Mouse (Mus musculus) heart, adult 2 months (tissue): ENCODE results near the gene Ctla4. TPM values are rescaled to one million over a fixed set of nuclear protein-coding genes. Genes with fewer than 3 reads are reported as not detected.

Experiments used
- DNase-seq, 2 experiments: peaks; one replicate each; pipeline ENCODE4 v3.0.0; 2021
- H3K27ac ChIP-seq: fragments of 200-600 bp; 2 replicates; pipeline ENCODE4 v1.8.1; 2022
- H3K27me3 ChIP-seq: fragments of 200-500 bp; 2 replicates; pipeline ENCODE4 v1.6.1; 2012; ENCODE audit warnings: mild to moderate bottlenecking, low read length, inconsistent platforms, mixed read lengths; ENCODE audit not compliant: control insufficient read depth, insufficient read depth
- H3K36me3 ChIP-seq: fragments of 200-500 bp; 2 replicates; pipeline ENCODE4 v1.6.1; 2012; ENCODE audit warnings: low read length, inconsistent platforms; ENCODE audit not compliant: control insufficient read depth, insufficient read depth
- H3K4me1 ChIP-seq: fragments of 200-500 bp; 2 replicates; pipeline ENCODE4 v1.6.1; 2011; ENCODE audit warnings: low read length; ENCODE audit not compliant: control insufficient read depth, insufficient read depth
- H3K4me3 ChIP-seq: fragments of 200-600 bp; 2 replicates; pipeline ENCODE4 v1.8.1; 2022
- H3K79me2 ChIP-seq: fragments of 200-500 bp; replicated peaks from 2 replicates; pipeline ENCODE4 v1.6.1; 2012; ENCODE audit warnings: mild to moderate bottlenecking, inconsistent platforms, low read length, moderate library complexity, mixed read lengths; ENCODE audit not compliant: control insufficient read depth, insufficient read depth
- H3K9ac ChIP-seq: fragments of 200-500 bp; 2 replicates; pipeline ENCODE4 v1.6.1; 2012; ENCODE audit warnings: low read depth, mild to moderate bottlenecking, control low read depth, inconsistent platforms, low read length, mixed read lengths
- CTCF ChIP-seq: fragments of 200-600 bp; IDR thresholded peaks from 2 replicates; pipeline ENCODE4 v1.8.1; 2022; ENCODE audit warnings: antibody characterized with exemption, mild to moderate bottlenecking, moderate library complexity
- EP300 ChIP-seq: fragments of 200-500 bp; IDR thresholded peaks from 2 replicates; pipeline ENCODE4 v1.6.1; 2011; ENCODE audit warnings: low read depth, low read length, control low read depth; ENCODE audit not compliant: insufficient read depth
- POLR2A ChIP-seq: fragments of 200-500 bp; IDR thresholded peaks from 2 replicates; pipeline ENCODE4 v1.6.1; 2011; ENCODE audit warnings: mild to moderate bottlenecking, low read depth, low read length, control low read depth; ENCODE audit not compliant: insufficient read depth
- WGBS: fragments of 180-500 bp; shearing (Covaris S2); methylation state at CpG from one replicate; pipeline ENCODE4 v1.1.7; 2018; 5-methylcytosine and 5-hydroxymethylcytosine counted together
- intact Hi-C: fragments of 180-260 bp; cut with DNase I; formaldehyde crosslinking; loops from one replicate; pipeline ENCODE4 v1.15.1; 2025
- polyA plus RNA-seq: library from polyadenylated mRNA; depleted of rRNA; stranded (reverse); fragments of >200 nt; gene quantifications from 2 replicates; pipeline ENCODE4 v1.2.3, GENCODE M21; 2012
- total RNA-seq, 2 experiments: library from RNA; stranded (reverse); gene quantifications; 2 replicates each; pipeline ENCODE4 v1.2.3; 2021

Gene Ctla4
- total and polyA plus RNA-seq, 3 experiments, result 0.74 to 0.91 (median 0.86) TPM

GRCm38 (mm10) chr1:60904456-60904978, 17.7 kb downstream of the Ctla4 start:
- Histone ChIP-seq H3K4me1 (peaks cover 2% of the 10 kb centered on the region; the same call in 1 of the 2 replicates), H3K27me3 (no peaks in the 10 kb centered on the region), H3K27ac (no peak overlapping the region), H3K9ac (no peak overlapping the region), H3K4me3 (no peak overlapping the region), H3K79me2 (no peaks in the 10 kb centered on the region), H3K36me3 (no peaks in the 10 kb centered on the region)
- no peak for DNase-seq
- TF ChIP-seq CTCF, result no peak
- TF ChIP-seq EP300, result no peak
- no peak for TF ChIP-seq POLR2A
- intact Hi-C loops, result no loop called here
- WGBS, result 95% methylated on average over 2 of the region's 2 CpGs

- no peaks in the 10 kb centered on the region for H3K36me3 ChIP-seq
- 76% methylated on average over 3 of the region's 3 CpGs for WGBS
- H3K4me3 ChIP-seq, result no peak overlapping the region
- no peak for DNase-seq
- no peak for TF ChIP-seq CTCF
- TF ChIP-seq POLR2A, result no peak
- no peak for TF ChIP-seq EP300
- H3K9ac ChIP-seq, result no peak overlapping the region
- no peaks in the 10 kb centered on the region for H3K79me2 ChIP-seq
- H3K27me3 ChIP-seq, result no peaks in the 10 kb centered on the region
- intact Hi-C loops, result no loop called here
- H3K27ac ChIP-seq, result no peak overlapping the region
- no peaks in the 10 kb centered on the region for H3K4me1 ChIP-seq
Measured at GRCm38 (mm10) chr1:60907466-60907865, 20.7 kb downstream of the Ctla4 start.

- H3K27ac ChIP-seq, result no peak overlapping the region
- no peak for TF ChIP-seq EP300
- TF ChIP-seq POLR2A, result no peak
- TF ChIP-seq CTCF, result no peak
- intact Hi-C loops, result no loop called here
- WGBS, result 91% methylated on average over 9 of the region's 9 CpGs
- no peaks in the 10 kb centered on the region for H3K79me2 ChIP-seq
- H3K36me3 ChIP-seq, result no peaks in the 10 kb centered on the region
- H3K4me1 ChIP-seq, result no peaks in the 10 kb centered on the region
- H3K4me3 ChIP-seq, result no peak overlapping the region
- H3K9ac ChIP-seq, result no peak overlapping the region
- no peaks in the 10 kb centered on the region for H3K27me3 ChIP-seq
- DNase-seq, result no peak
Measured at GRCm38 (mm10) chr1:60908751-60909161, 22.0 kb downstream of the Ctla4 start.

DNA sequence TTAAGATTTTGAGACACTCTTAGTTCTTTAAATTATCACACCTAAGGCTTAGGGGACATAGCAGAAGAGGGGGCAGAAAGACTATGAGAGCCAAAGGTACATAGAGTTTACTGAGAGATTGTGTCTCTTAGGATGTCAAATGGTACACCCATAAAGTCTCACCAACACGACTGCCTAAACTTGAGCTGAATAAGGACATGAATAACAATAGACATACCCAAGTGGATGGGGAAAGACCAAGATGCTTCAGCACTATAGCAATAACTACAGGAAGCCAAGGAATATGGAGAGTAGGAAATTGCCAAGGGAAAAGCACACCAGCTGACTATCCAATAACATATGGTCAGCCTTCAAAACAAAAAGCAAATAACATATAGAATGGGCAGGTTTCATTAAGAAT, 22.9 kb downstream of the Ctla4 start:
- Histone ChIP-seq H3K4me3 (no peak overlapping the region), H3K4me1 (no peaks in the 10 kb centered on the region), H3K9ac (no peak overlapping the region), H3K79me2 (no peaks in the 10 kb centered on the region), H3K36me3 (no peaks in the 10 kb centered on the region), H3K27ac (no peak overlapping the region), H3K27me3 (no peaks in the 10 kb centered on the region)
- intact Hi-C loops, result no loop called here
- no peak for DNase-seq
- TF ChIP-seq POLR2A (no peak), CTCF (no peak), EP300 (no peak)
- 47% methylated on average over 1 of the region's 1 CpGs for WGBS

GRCm38 (mm10) chr1:60910796-60911195, 24.0 kb downstream of the Ctla4 start:
- no peak overlapping the region for H3K27ac ChIP-seq
- intact Hi-C loops, result no loop called here
- TF ChIP-seq POLR2A (no peak), CTCF (no peak), EP300 (no peak)

DNA sequence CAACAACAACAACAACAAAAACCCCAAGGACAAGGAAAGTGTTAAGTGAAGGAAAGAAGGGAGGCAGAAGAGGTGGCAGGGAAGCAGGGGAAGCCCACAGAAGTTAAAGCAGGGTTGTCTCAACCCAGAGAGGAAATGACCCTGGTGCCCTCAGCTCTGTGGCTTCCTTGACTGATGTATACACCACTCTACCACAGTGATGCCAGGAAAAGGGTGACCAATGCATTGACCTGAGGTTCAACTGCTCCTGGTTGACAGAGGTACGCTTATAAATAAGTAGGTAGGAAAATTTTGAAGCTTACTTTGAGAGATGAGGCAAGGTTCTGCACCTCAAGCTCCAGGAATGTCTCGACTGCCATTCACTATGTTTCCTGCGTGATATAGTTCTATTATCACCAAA, 24.8 kb downstream of the Ctla4 start:
- WGBS, result 80% methylated on average over 3 of the region's 3 CpGs
- intact Hi-C loops, result no loop called here

More at GRCm38 (mm10) chr1:60910796-60911195, 24.0 kb downstream of the Ctla4 start:
- Histone ChIP-seq H3K4me3 (no peak overlapping the region), H3K36me3 (no peaks in the 10 kb centered on the region), H3K9ac (no peak overlapping the region), H3K79me2 (no peaks in the 10 kb centered on the region), H3K27me3 (no peaks in the 10 kb centered on the region), H3K4me1 (peaks cover under 1% of the 10 kb centered on the region)
- no peak for DNase-seq
- 84% methylated on average over 1 of the region's 1 CpGs for WGBS

More for the DNA sequence above, 24.8 kb downstream of the Ctla4 start:
- Histone ChIP-seq H3K4me1 (peaks cover 3% of the 10 kb centered on the region), H3K27ac (no peak overlapping the region), H3K9ac (no peak overlapping the region), H3K79me2 (no peaks in the 10 kb centered on the region), H3K27me3 (no peaks in the 10 kb centered on the region), H3K4me3 (no peak overlapping the region), H3K36me3 (peaks cover under 1% of the 10 kb centered on the region)
- no peak for DNase-seq
- no peak for TF ChIP-seq POLR2A
- TF ChIP-seq CTCF, result no peak
- no peak for TF ChIP-seq EP300
